Mouse (Mus musculus): Measurements from ENCODE around the gene Gpr179.

GRCm38 (mm10) chr11:97389127-97389526, 37.2 kb upstream of the Gpr179 start:
- TF ChIP-seq POLR2A (IDR thresholded peaks at IDR 0.05; ENCODE audit: insufficient read depth, low read depth, low read length): no peak
- TF ChIP-seq CTCF (IDR thresholded peaks at IDR 0.05; ENCODE audit: insufficient read depth, low read depth, low read length): no peak

Measured in olfactory bulb, adult 2 months (tissue).